Mouse (Mus musculus): Measurements from ENCODE around the gene Mc3r. TPM values are rescaled to one million over a fixed set of nuclear protein-coding genes. Genes with fewer than 3 reads are reported as not detected.

Gene Mc3r
- polyA plus RNA-seq, 1 experiment from 2014 or later, result 0.20 TPM

GRCm38 (mm10) chr2:172289632-172290031 lies 41.3 kb downstream of the Mc3r start:
- Histone ChIP-seq H3K27me3 (replicated peaks; ENCODE audit: control insufficient read depth, insufficient read depth, low read length) (no peaks in the 10 kb centered on the region), H3K9me3 (ENCODE audit: control insufficient read depth, low read length) (no peaks in the 10 kb centered on the region), H3K27ac (ENCODE audit: low read length) (no peak overlapping the region), H3K36me3 (ENCODE audit: control insufficient read depth, insufficient read depth) (no peaks in the 10 kb centered on the region), H3K4me2 (ENCODE audit: low read length) (no peak overlapping the region), H3K4me3 (replicated peaks; ENCODE audit: low read length) (no peak overlapping the region), H3K9ac (replicated peaks; ENCODE audit: low read depth, low read length) (no peak overlapping the region), H3K4me1 (replicated peaks; ENCODE audit: control insufficient read depth, insufficient read depth, low read length) (peaks cover 16% of the 10 kb centered on the region)
- WGBS, result 9% methylated on average over 1 of the region's 1 CpGs
- ATAC-seq, result no peak

GRCm38 (mm10) chr2:172290474-172290873 lies 42.2 kb downstream of the Mc3r start:
- WGBS, result 86% methylated on average over 11 of the region's 11 CpGs
- no peaks in the 10 kb centered on the region for H3K27me3 ChIP-seq (replicated peaks; ENCODE audit: control insufficient read depth, insufficient read depth, low read length)

GRCm38 (mm10) chr2:172291025-172291424 lies 42.7 kb downstream of the Mc3r start:
- Histone ChIP-seq H3K9me3 (ENCODE audit: control insufficient read depth, low read length) (no peaks in the 10 kb centered on the region), H3K27ac (ENCODE audit: low read length) (no peak overlapping the region), H3K9ac (replicated peaks; ENCODE audit: low read depth, low read length) (no peak overlapping the region), H3K36me3 (ENCODE audit: control insufficient read depth, insufficient read depth) (no peaks in the 10 kb centered on the region), H3K4me3 (replicated peaks; ENCODE audit: low read length) (no peak overlapping the region), H3K4me2 (ENCODE audit: low read length) (no peak overlapping the region), H3K4me1 (replicated peaks; ENCODE audit: control insufficient read depth, insufficient read depth, low read length) (peaks cover 16% of the 10 kb centered on the region), H3K27me3 (replicated peaks; ENCODE audit: control insufficient read depth, insufficient read depth, low read length) (no peaks in the 10 kb centered on the region)
- 95% methylated on average over 7 of the region's 7 CpGs for whole genome bisulfite sequencing
- ATAC-seq, result no peak

More at GRCm38 (mm10) chr2:172290474-172290873, 42.2 kb downstream of the Mc3r start:
- Histone ChIP-seq H3K4me1 (replicated peaks; ENCODE audit: control insufficient read depth, insufficient read depth, low read length) (peaks cover 16% of the 10 kb centered on the region), H3K9ac (replicated peaks; ENCODE audit: low read depth, low read length) (no peak overlapping the region), H3K4me2 (ENCODE audit: low read length) (no peak overlapping the region), H3K9me3 (ENCODE audit: control insufficient read depth, low read length) (no peaks in the 10 kb centered on the region), H3K27ac (ENCODE audit: low read length) (no peak overlapping the region), H3K4me3 (replicated peaks; ENCODE audit: low read length) (no peak overlapping the region), H3K36me3 (ENCODE audit: control insufficient read depth, insufficient read depth) (no peaks in the 10 kb centered on the region)
- ATAC-seq, result no peak

- Histone ChIP-seq H3K4me1 (replicated peaks; ENCODE audit: control insufficient read depth, insufficient read depth, low read length) (peaks cover 16% of the 10 kb centered on the region), H3K27ac (ENCODE audit: low read length) (no peak overlapping the region), H3K4me3 (replicated peaks; ENCODE audit: low read length) (no peak overlapping the region), H3K9me3 (ENCODE audit: control insufficient read depth, low read length) (no peaks in the 10 kb centered on the region), H3K36me3 (ENCODE audit: control insufficient read depth, insufficient read depth) (no peaks in the 10 kb centered on the region), H3K4me2 (ENCODE audit: low read length) (no peak overlapping the region), H3K27me3 (replicated peaks; ENCODE audit: control insufficient read depth, insufficient read depth, low read length) (no peaks in the 10 kb centered on the region), H3K9ac (replicated peaks; ENCODE audit: low read depth, low read length) (no peak overlapping the region)
- no peak for ATAC-seq
- WGBS, result 92% methylated on average over 14 of the region's 14 CpGs
Observed at GRCm38 (mm10) chr2:172291755-172292524, 43.6 kb downstream of the Mc3r start.

- H3K4me1 ChIP-seq (replicated peaks; ENCODE audit: control insufficient read depth, insufficient read depth, low read length), result peaks cover 16% of the 10 kb centered on the region
- H3K27me3 ChIP-seq (replicated peaks; ENCODE audit: control insufficient read depth, insufficient read depth, low read length), result no peaks in the 10 kb centered on the region
- H3K4me3 ChIP-seq (replicated peaks; ENCODE audit: low read length), result no peak overlapping the region
- H3K36me3 ChIP-seq (ENCODE audit: control insufficient read depth, insufficient read depth), result no peaks in the 10 kb centered on the region
- WGBS, result 32% methylated on average over 14 of the region's 14 CpGs
- peak; percentile 47 for ATAC-seq
- H3K27ac ChIP-seq (ENCODE audit: low read length), result peak overlapping the region; percentile 44; the same call in 1 of the 2 replicates
- H3K9me3 ChIP-seq (ENCODE audit: control insufficient read depth, low read length), result no peaks in the 10 kb centered on the region
- no peak overlapping the region for H3K9ac ChIP-seq (replicated peaks; ENCODE audit: low read depth, low read length)
- no peak overlapping the region for H3K4me2 ChIP-seq (ENCODE audit: low read length)
Observed at GRCm38 (mm10) chr2:172292525-172293405, 44.5 kb downstream of the Mc3r start.

- no peaks in the 10 kb centered on the region for H3K27me3 ChIP-seq (replicated peaks; ENCODE audit: control insufficient read depth, insufficient read depth, low read length)
- no peak overlapping the region for H3K27ac ChIP-seq (ENCODE audit: low read length)
- no peak overlapping the region for H3K4me3 ChIP-seq (replicated peaks; ENCODE audit: low read length)
- H3K4me1 ChIP-seq (replicated peaks; ENCODE audit: control insufficient read depth, insufficient read depth, low read length), result peaks cover 13% of the 10 kb centered on the region
- H3K4me2 ChIP-seq (ENCODE audit: low read length), result no peak overlapping the region
- H3K36me3 ChIP-seq (ENCODE audit: control insufficient read depth, insufficient read depth), result no peaks in the 10 kb centered on the region
- WGBS, result 70% methylated on average over 1 of the region's 1 CpGs
- no peaks in the 10 kb centered on the region for H3K9me3 ChIP-seq (ENCODE audit: control insufficient read depth, low read length)
- no peak for ATAC-seq
- H3K9ac ChIP-seq (replicated peaks; ENCODE audit: low read depth, low read length), result no peak overlapping the region
Observed at GRCm38 (mm10) chr2:172298083-172298482, 49.8 kb downstream of the Mc3r start.

- Histone ChIP-seq H3K9me3 (ENCODE audit: control insufficient read depth, low read length) (no peaks in the 10 kb centered on the region), H3K4me3 (replicated peaks; ENCODE audit: low read length) (no peak overlapping the region), H3K4me1 (replicated peaks; ENCODE audit: control insufficient read depth, insufficient read depth, low read length) (peaks cover 11% of the 10 kb centered on the region), H3K4me2 (ENCODE audit: low read length) (no peak overlapping the region), H3K27me3 (replicated peaks; ENCODE audit: control insufficient read depth, insufficient read depth, low read length) (no peaks in the 10 kb centered on the region), H3K36me3 (ENCODE audit: control insufficient read depth, insufficient read depth) (no peaks in the 10 kb centered on the region), H3K9ac (replicated peaks; ENCODE audit: low read depth, low read length) (no peak overlapping the region), H3K27ac (ENCODE audit: low read length) (no peak overlapping the region)
- 50% methylated on average over 1 of the region's 1 CpGs for WGBS
- no peak for ATAC-seq
Observed at GRCm38 (mm10) chr2:172298542-172298941, 50.2 kb downstream of the Mc3r start.

GRCm38 (mm10) chr2:172299126-172299921 lies 51.0 kb downstream of the Mc3r start:
- Histone ChIP-seq H3K9ac (replicated peaks; ENCODE audit: low read depth, low read length) (0 out of 2 replicates have a peak overlapping the region, but pooled peaks have one; percentile 3), H3K27me3 (replicated peaks; ENCODE audit: control insufficient read depth, insufficient read depth, low read length) (no peaks in the 10 kb centered on the region), H3K4me2 (ENCODE audit: low read length) (peak overlapping the region; percentile 6; the same call in 1 of the 2 replicates), H3K4me3 (replicated peaks; ENCODE audit: low read length) (no peak overlapping the region), H3K36me3 (ENCODE audit: control insufficient read depth, insufficient read depth) (no peaks in the 10 kb centered on the region), H3K9me3 (ENCODE audit: control insufficient read depth, low read length) (no peaks in the 10 kb centered on the region), H3K27ac (ENCODE audit: low read length) (no peak overlapping the region), H3K4me1 (replicated peaks; ENCODE audit: control insufficient read depth, insufficient read depth, low read length) (peaks cover 16% of the 10 kb centered on the region)
- WGBS, result 6% methylated on average over 14 of the region's 14 CpGs
- ATAC-seq, result no peak; the same call in 1 of the 2 replicates
